Mouse (Mus musculus) adrenal gland (tissue): ENCODE measurements around the gene Tusc2.

ENCODE experiments used
- intact Hi-C: fragments of 180-260 bp; cut with DNase I; formaldehyde crosslinking; loops from one replicate; pipeline ENCODE4 v1.15.1; 2025
- long read RNA-seq, 2 experiments: library from polyadenylated mRNA; unstranded; transcript quantifications; one replicate each; pipeline ENCODE4 v2.0.0; 2020; ENCODE audit warnings: borderline replicate concordance in 1 of 2; ENCODE audit not compliant: insufficient replicate concordance in 1 of 2

Tusc2 gene
- long read RNA-seq, experiment 1, transcript Tusc2-201 (3 exons, 1,665 nt) = major isoform, 65 of 73 reads
- long read RNA-seq, experiment 1, partial matches to known transcripts = 1 of 73 reads
- long read RNA-seq, experiment 1, other reads (novel, unspliced or antisense) = 7 of 73 reads
- long read RNA-seq, experiment 2, transcript Tusc2-201 (3 exons, 1,665 nt) = major isoform, 72 of 76 reads
- long read RNA-seq, experiment 2, partial matches to known transcripts = 3 of 76 reads
- long read RNA-seq, experiment 2, other reads (novel, unspliced or antisense) = 1 of 76 reads

- intact Hi-C loops = no loop called here
Measured at GRCm38 (mm10) chr9:107563029-107563581, at the start of gene Tusc2. Tusc2 (plus strand) TSS chr9:107563255.

- intact Hi-C loops = loop anchor here (2.0 kb wide), 2 partner anchors 148 to 158 kb away; no protein-coding TSS in a partner anchor
Measured at GRCm38 (mm10) chr9:107514303-107514955, 48.6 kb upstream of the Tusc2 start.

GRCm38 (mm10) chr9:107520331-107520730 is 42.7 kb upstream of the Tusc2 start:
- intact Hi-C loops = no loop called here

GRCm38 (mm10) chr9:107521190-107521589 is 41.9 kb upstream of the Tusc2 start:
- intact Hi-C loops = no loop called here

- intact Hi-C loops = no loop called here
Measured at GRCm38 (mm10) chr9:107521711-107522399, 41.2 kb upstream of the Tusc2 start.

- intact Hi-C loops = no loop called here
Measured at GRCm38 (mm10) chr9:107522400-107522711, 40.7 kb upstream of the Tusc2 start.

GRCm38 (mm10) chr9:107526198-107527026 is 36.6 kb upstream of the Tusc2 start:
- intact Hi-C loops = no loop called here

- intact Hi-C loops = no loop called here
Measured at GRCm38 (mm10) chr9:107533791-107534407, 29.2 kb upstream of the Tusc2 start, which contains the start of gene Tmem115. Tmem115 (plus strand) TSS chr9:107533945.

- intact Hi-C loops = no loop called here
Measured at GRCm38 (mm10) chr9:107534408-107535202, 28.4 kb upstream of the Tusc2 start.

GRCm38 (mm10) chr9:107538231-107538630 is 24.8 kb upstream of the Tusc2 start:
- intact Hi-C loops = no loop called here

- intact Hi-C loops = no loop called here
Measured at GRCm38 (mm10) chr9:107538711-107539110, 24.3 kb upstream of the Tusc2 start.

- intact Hi-C loops = no loop called here
Measured at GRCm38 (mm10) chr9:107539940-107540339, 23.1 kb upstream of the Tusc2 start.

- intact Hi-C loops = no loop called here
Measured at GRCm38 (mm10) chr9:107540420-107540819, 22.6 kb upstream of the Tusc2 start.

- intact Hi-C loops = no loop called here
Measured at GRCm38 (mm10) chr9:107541005-107541404, 22.1 kb upstream of the Tusc2 start.

GRCm38 (mm10) chr9:107541474-107542351 is 21.3 kb upstream of the Tusc2 start, which contains the start of the genes Cyb561d2 and Nprl2:
Cyb561d2 (minus strand) TSS chr9:107542193.
Nprl2 (plus strand) TSS chr9:107542226.
- intact Hi-C loops = no loop called here

- intact Hi-C loops = no loop called here
Measured at GRCm38 (mm10) chr9:107542352-107542686, 20.7 kb upstream of the Tusc2 start.

GRCm38 (mm10) chr9:107542721-107543120 is 20.3 kb upstream of the Tusc2 start:
- intact Hi-C loops = no loop called here

- intact Hi-C loops = no loop called here
Measured at GRCm38 (mm10) chr9:107543299-107543698, 19.8 kb upstream of the Tusc2 start.

GRCm38 (mm10) chr9:107544196-107544700 is 18.8 kb upstream of the Tusc2 start:
- intact Hi-C loops = no loop called here
